Mouse (Mus musculus) cortical plate, adult 2 months (tissue): ENCODE data around the gene Crip1.

Experiments
- CTCF ChIP-seq: fragments of 200-500 bp; IDR thresholded peaks from 2 replicates; pipeline ENCODE4 v1.5.1; 2011; ENCODE audit warnings: mild to moderate bottlenecking, control low read depth, low read length; ENCODE audit not compliant: insufficient read depth; ENCODE audit errors: extremely low read depth
- POLR2A ChIP-seq: fragments of 200-500 bp; IDR thresholded peaks from 2 replicates; pipeline ENCODE4 v1.6.1; 2011; ENCODE audit warnings: mild to moderate bottlenecking, low read length, control low read depth; ENCODE audit not compliant: insufficient read depth; ENCODE audit errors: extremely low read depth

DNA sequence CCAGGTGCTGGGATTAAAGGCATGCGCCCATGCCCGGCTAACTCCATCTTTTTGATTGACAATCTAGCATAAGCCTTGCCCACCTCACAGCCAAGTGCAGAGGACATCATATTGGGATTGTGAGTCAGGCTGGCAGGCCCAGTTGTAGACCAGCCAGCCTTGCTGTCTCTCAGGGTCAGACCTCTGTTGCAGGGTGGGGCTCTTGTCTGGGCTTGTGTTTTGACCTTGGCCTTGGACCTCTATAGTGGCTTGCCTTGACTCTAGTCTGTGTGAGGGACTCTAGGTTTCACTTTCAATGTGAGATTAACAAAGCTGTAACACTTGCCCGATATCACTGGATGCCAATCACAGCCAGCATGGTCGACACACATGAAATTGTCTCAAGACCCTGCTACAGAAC, 32.0 kb upstream of the Crip1 start:
- TF ChIP-seq CTCF = no peak
- no peak for TF ChIP-seq POLR2A
